8 mouse cellular contexts compared by ENCODE assay signal in the genomic region with DNA sequence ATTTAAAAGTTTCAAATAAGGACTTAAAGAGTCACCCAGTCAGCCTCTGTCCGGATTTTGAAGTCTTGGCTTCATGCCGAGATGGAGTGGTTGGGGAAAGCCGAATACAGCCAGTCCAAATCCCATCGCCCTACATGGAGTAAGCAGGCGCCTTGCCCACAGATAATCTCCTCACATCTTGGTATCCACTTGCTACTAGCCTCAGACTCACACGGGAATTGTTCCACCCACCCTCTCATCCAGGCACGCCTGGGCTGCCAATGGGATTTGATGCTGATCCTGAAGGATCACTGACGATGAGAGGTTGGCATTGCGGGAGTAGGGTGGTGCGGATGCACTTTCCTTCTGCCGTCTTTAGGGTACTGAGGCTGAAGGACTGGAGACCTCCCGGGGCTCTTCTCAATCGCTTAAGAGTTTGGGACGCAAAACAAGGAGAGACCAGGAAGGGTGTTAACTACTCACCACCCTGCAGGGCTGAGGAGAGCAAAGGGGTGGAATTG. TPM values are rescaled to one million over a fixed set of nuclear protein-coding genes. Genes with fewer than 3 reads are reported as not detected.
DNase-seq lines count a peak whose midpoint lies in the region; ATAC-seq and TF ChIP-seq lines count a peak whose summit lies in the region.

Dnajc14 (plus strand) TSS at position 292 of the 500 bp plus-strand sequence.

- intact Hi-C loops in left cerebral cortex, postnatal 25 days (cut with DNase I): loop anchor here (1.0 kb wide), 1 partner anchor 56 kb away; no protein-coding TSS in a partner anchor

- H3K9me3 ChIP-seq in embryonic facial prominence, embryonic 11.5 days (replicated peaks; ENCODE audit: control insufficient read depth, low read length): no peaks in the 10 kb centered on the region
- H3K9me3 ChIP-seq in intestine, postnatal 0 days (ENCODE audit: control insufficient read depth): no peaks in the 10 kb centered on the region

- no peaks in the 10 kb centered on the region for H3K4me1 ChIP-seq in embryonic facial prominence, embryonic 11.5 days (ENCODE audit: control insufficient read depth, insufficient read depth, low read length)
- peaks cover 16% of the 10 kb centered on the region; the same call in 1 of the 2 replicates for H3K4me1 ChIP-seq in intestine, postnatal 0 days (replicated peaks; ENCODE audit: control insufficient read depth, insufficient read depth, low read length)

- no peaks in the 10 kb centered on the region for H3K36me3 ChIP-seq in embryonic facial prominence, embryonic 11.5 days (replicated peaks; ENCODE audit: control insufficient read depth, insufficient read depth, low read depth, low read length)
- peaks cover 28% of the 10 kb centered on the region for H3K36me3 ChIP-seq in intestine, postnatal 0 days (ENCODE audit: control insufficient read depth, insufficient read depth)

- H3K4me3 ChIP-seq in embryonic facial prominence, embryonic 11.5 days (ENCODE audit: low read depth, low read length): peak within 1 kb of the TSS; percentile 82
- H3K4me3 ChIP-seq in intestine, postnatal 0 days (ENCODE audit: low read depth, low read length): peak within 1 kb of the TSS; percentile 81

- peak; percentile 13 to 31 for DNase-seq in thymus, adult 18-20 months
- no peak for DNase-seq in thymus, postnatal 25 days
- DNase-seq in embryonic facial prominence, embryonic 11.5 days (ENCODE audit: low spot score): peak; percentile 48
- peak; percentile 74 to 83 for DNase-seq in left cerebral cortex, postnatal 25 days (ENCODE audit: low spot score in 2 of 2)
- DNase-seq in right cerebral cortex, postnatal 4 days: peak; percentile 66

- H3K4me2 ChIP-seq in embryonic facial prominence, embryonic 11.5 days (ENCODE audit: low read depth, low read length): peak within 1 kb of the TSS; percentile 54
- H3K4me2 ChIP-seq in intestine, postnatal 0 days (replicated peaks; ENCODE audit: low read depth): peak within 1 kb of the TSS; percentile 97

- no peak for TF ChIP-seq CTCF in intestine, postnatal 0 days (IDR thresholded peaks at IDR 0.05; ENCODE audit: low read depth)

- H3K9ac ChIP-seq in embryonic facial prominence, embryonic 11.5 days (replicated peaks; ENCODE audit: low read length): peak within 1 kb of the TSS; percentile 85
- peak within 1 kb of the TSS; percentile 78 for H3K9ac ChIP-seq in intestine, postnatal 0 days (ENCODE audit: low read depth, low read length)

- peak; percentile 26 for ATAC-seq in embryonic facial prominence, embryonic 11.5 days (replicated peaks; ENCODE audit: insufficient number of reproducible peaks, low FRiP score, low TSS enrichment, low read depth)
- 0 out of 2 replicates have a peak, but pooled peaks have one; percentile 0 for ATAC-seq in granulocyte monocyte progenitor cell, adult 5-6 weeks (replicated peaks; ENCODE audit: poor library complexity, severe bottlenecking)
- ATAC-seq in intestine, postnatal 0 days: no peak
- 0 out of 2 replicates have a peak, but pooled peaks have one; percentile 0 for ATAC-seq in megakaryocyte progenitor cell, adult 5-6 weeks (replicated peaks; ENCODE audit: poor library complexity)

- peak within 1 kb of the TSS; percentile 98 for H3K27ac ChIP-seq in embryonic facial prominence, embryonic 11.5 days (replicated peaks; ENCODE audit: low read depth, low read length)
- H3K27ac ChIP-seq in intestine, postnatal 0 days (ENCODE audit: low read depth, low read length): peak within 1 kb of the TSS; percentile 95

- under 1% methylated on average over 14 of the region's 14 CpGs for WGBS in embryonic facial prominence, embryonic 11.5 days
- WGBS in intestine, postnatal 0 days: 2% methylated on average over 14 of the region's 14 CpGs

- H3K27me3 ChIP-seq in embryonic facial prominence, embryonic 11.5 days (ENCODE audit: control insufficient read depth, insufficient read depth, low read length): no peaks in the 10 kb centered on the region
- H3K27me3 ChIP-seq in intestine, postnatal 0 days (replicated peaks; ENCODE audit: control insufficient read depth, insufficient read depth, low read length): no peaks in the 10 kb centered on the region

RNA-seq across cellular contexts. Expression of gene Dnajc14, which starts in this region (rescaled TPM):
- polyA plus RNA-seq in embryonic facial prominence, embryonic 11.5 days (2014; fragmentation: Nextera tagmentation; extraction: Ambion mirVana): 33.8 and 35.0 TPM in 2 replicates
- 16.5 and 17.5 TPM in 2 replicates for total RNA-seq in granulocyte monocyte progenitor cell, adult 5-6 weeks (2014; fragmentation: Nextera tagmentation)
- total RNA-seq in granulocyte monocyte progenitor cell, adult 5-6 weeks (2017): 23.8 and 30.7 TPM in 2 replicates
- polyA plus RNA-seq in intestine, postnatal 0 days (2015; fragmentation: Nextera tagmentation; extraction: Ambion mirVana): 28.2 and 31.8 TPM in 2 replicates
- total RNA-seq in left cerebral cortex, postnatal 25 days (2021): 10 to 100 TPM; 65.6 to 66.1 TPM
- total RNA-seq in megakaryocyte progenitor cell, adult 5-6 weeks (2015): 14.9 and 19.2 TPM in 2 replicates
- 33.4 and 36.4 TPM in 2 replicates for total RNA-seq in megakaryocyte progenitor cell, adult 5-6 weeks (2017)
